Mouse (Mus musculus): ENCODE data around the gene Trak1. TPM values are rescaled to one million over a fixed set of nuclear protein-coding genes. Genes with fewer than 3 reads are reported as not detected.
A peak's percentile ranks its signal among the peaks of the same experiment; 100 is the strongest.

The Trak1 gene
- polyA plus RNA-seq, 1 experiment from 2014 or later = 15.2 TPM

- WGBS = 61% methylated on average over 9 of the region's 9 CpGs
- H3K27me3 ChIP-seq = no peaks in the 10 kb centered on the region
- H3K9me3 ChIP-seq = no peaks in the 10 kb centered on the region
- no peak overlapping the region for H3K4me2 ChIP-seq
- H3K4me1 ChIP-seq (replicated peaks) = peaks cover 70% of the 10 kb centered on the region
- no peak overlapping the region for H3K4me3 ChIP-seq (replicated peaks)
- H3K9ac ChIP-seq (replicated peaks) = no peak overlapping the region
- H3K27ac ChIP-seq = no peak overlapping the region
- ATAC-seq (ENCODE audit: insufficient number of reproducible peaks, insufficient read depth, low FRiP score, low TSS enrichment, low read depth) = no peak
- H3K36me3 ChIP-seq = no peaks in the 10 kb centered on the region
Measured at GRCm38 (mm10) chr9:121351388-121352078, 54.2 kb downstream of the Trak1 start.

GRCm38 (mm10) chr9:121352131-121352606, 54.9 kb downstream of the Trak1 start:
- WGBS = 15% methylated on average over 11 of the region's 11 CpGs
- Histone ChIP-seq H3K9me3 (no peaks in the 10 kb centered on the region), H3K27me3 (no peaks in the 10 kb centered on the region), H3K27ac (no peak overlapping the region), H3K4me1 (replicated peaks) (peaks cover 68% of the 10 kb centered on the region), H3K36me3 (no peaks in the 10 kb centered on the region), H3K4me3 (replicated peaks) (no peak overlapping the region), H3K9ac (replicated peaks) (no peak overlapping the region), H3K4me2 (no peak overlapping the region)
- no peak for ATAC-seq (ENCODE audit: insufficient number of reproducible peaks, insufficient read depth, low FRiP score, low TSS enrichment, low read depth)

GRCm38 (mm10) chr9:121352726-121353125, 55.4 kb downstream of the Trak1 start:
- H3K36me3 ChIP-seq = no peaks in the 10 kb centered on the region
- no peak overlapping the region for H3K9ac ChIP-seq (replicated peaks)
- WGBS = 84% methylated on average over 9 of the region's 9 CpGs
- H3K4me1 ChIP-seq (replicated peaks) = peaks cover 62% of the 10 kb centered on the region
- ATAC-seq (ENCODE audit: insufficient number of reproducible peaks, insufficient read depth, low FRiP score, low TSS enrichment, low read depth) = no peak
- no peak overlapping the region for H3K27ac ChIP-seq
- H3K4me3 ChIP-seq (replicated peaks) = no peak overlapping the region
- no peaks in the 10 kb centered on the region for H3K9me3 ChIP-seq
- H3K27me3 ChIP-seq = no peaks in the 10 kb centered on the region
- H3K4me2 ChIP-seq = no peak overlapping the region

- peak overlapping the region; percentile 82; the same call in 1 of the 2 replicates for H3K27ac ChIP-seq
- 82% methylated on average over 4 of the region's 4 CpGs for WGBS
- H3K27me3 ChIP-seq = no peaks in the 10 kb centered on the region
- H3K9me3 ChIP-seq = no peaks in the 10 kb centered on the region
- H3K4me1 ChIP-seq (replicated peaks) = peaks cover 62% of the 10 kb centered on the region
- H3K4me2 ChIP-seq = no peak overlapping the region
- H3K36me3 ChIP-seq = no peaks in the 10 kb centered on the region
- no peak overlapping the region for H3K9ac ChIP-seq (replicated peaks)
- H3K4me3 ChIP-seq (replicated peaks) = no peak overlapping the region
- ATAC-seq (ENCODE audit: insufficient number of reproducible peaks, insufficient read depth, low FRiP score, low TSS enrichment, low read depth) = no peak
Measured at GRCm38 (mm10) chr9:121354792-121355390, 57.6 kb downstream of the Trak1 start.

GRCm38 (mm10) chr9:121355431-121356141, 58.3 kb downstream of the Trak1 start:
- H3K4me2 ChIP-seq = no peak overlapping the region; the same call in 1 of the 2 replicates
- no peak overlapping the region for H3K4me3 ChIP-seq (replicated peaks)
- H3K4me1 ChIP-seq (replicated peaks) = peaks cover 66% of the 10 kb centered on the region
- H3K27ac ChIP-seq = peak overlapping the region; percentile 82
- no peaks in the 10 kb centered on the region for H3K36me3 ChIP-seq
- H3K9me3 ChIP-seq = no peaks in the 10 kb centered on the region
- WGBS = 57% methylated on average over 9 of the region's 9 CpGs
- no peak overlapping the region for H3K9ac ChIP-seq (replicated peaks)
- ATAC-seq (ENCODE audit: insufficient number of reproducible peaks, insufficient read depth, low FRiP score, low TSS enrichment, low read depth) = no peak
- H3K27me3 ChIP-seq = no peaks in the 10 kb centered on the region

- H3K27me3 ChIP-seq = no peaks in the 10 kb centered on the region
- no peaks in the 10 kb centered on the region for H3K36me3 ChIP-seq
- no peak overlapping the region for H3K4me3 ChIP-seq (replicated peaks)
- H3K9ac ChIP-seq (replicated peaks) = no peak overlapping the region
- no peak for ATAC-seq (ENCODE audit: insufficient number of reproducible peaks, insufficient read depth, low FRiP score, low TSS enrichment, low read depth)
- H3K4me1 ChIP-seq (replicated peaks) = peaks cover 61% of the 10 kb centered on the region
- H3K4me2 ChIP-seq = no peak overlapping the region
- no peaks in the 10 kb centered on the region for H3K9me3 ChIP-seq
- WGBS = 85% methylated on average over 5 of the region's 5 CpGs
- no peak overlapping the region for H3K27ac ChIP-seq
Measured at GRCm38 (mm10) chr9:121357102-121357501, 59.8 kb downstream of the Trak1 start.

GRCm38 (mm10) chr9:121357582-121358275, 60.4 kb downstream of the Trak1 start:
- Histone ChIP-seq H3K27ac (no peak overlapping the region), H3K9me3 (no peaks in the 10 kb centered on the region), H3K4me2 (no peak overlapping the region), H3K4me1 (replicated peaks) (peaks cover 55% of the 10 kb centered on the region), H3K27me3 (no peaks in the 10 kb centered on the region), H3K9ac (replicated peaks) (no peak overlapping the region), H3K36me3 (no peaks in the 10 kb centered on the region), H3K4me3 (replicated peaks) (no peak overlapping the region)
- WGBS = 88% methylated on average over 16 of the region's 16 CpGs
- ATAC-seq (ENCODE audit: insufficient number of reproducible peaks, insufficient read depth, low FRiP score, low TSS enrichment, low read depth) = no peak

GRCm38 (mm10) chr9:121358418-121358817, 61.1 kb downstream of the Trak1 start:
- H3K27ac ChIP-seq = no peak overlapping the region
- H3K4me1 ChIP-seq (replicated peaks) = peaks cover 51% of the 10 kb centered on the region
- H3K4me3 ChIP-seq (replicated peaks) = no peak overlapping the region
- H3K9ac ChIP-seq (replicated peaks) = no peak overlapping the region
- 50% methylated on average over 8 of the region's 8 CpGs for WGBS
- no peaks in the 10 kb centered on the region for H3K27me3 ChIP-seq
- H3K4me2 ChIP-seq = no peak overlapping the region
- no peaks in the 10 kb centered on the region for H3K36me3 ChIP-seq
- no peak for ATAC-seq (ENCODE audit: insufficient number of reproducible peaks, insufficient read depth, low FRiP score, low TSS enrichment, low read depth)
- H3K9me3 ChIP-seq = no peaks in the 10 kb centered on the region

- no peak for ATAC-seq (ENCODE audit: insufficient number of reproducible peaks, insufficient read depth, low FRiP score, low TSS enrichment, low read depth)
- Histone ChIP-seq H3K9me3 (no peaks in the 10 kb centered on the region), H3K36me3 (peaks cover 6% of the 10 kb centered on the region; the same call in 1 of the 2 replicates), H3K4me3 (replicated peaks) (no peak overlapping the region), H3K4me1 (replicated peaks) (peaks cover 51% of the 10 kb centered on the region), H3K27ac (no peak overlapping the region), H3K9ac (replicated peaks) (no peak overlapping the region), H3K27me3 (no peaks in the 10 kb centered on the region), H3K4me2 (no peak overlapping the region)
- WGBS = 80% methylated on average over 3 of the region's 3 CpGs
Measured at GRCm38 (mm10) chr9:121359266-121359972, 62.1 kb downstream of the Trak1 start.

- Histone ChIP-seq H3K27ac (peak overlapping the region; percentile 74; the same call in 1 of the 2 replicates), H3K9ac (replicated peaks) (0 out of 2 replicates have a peak overlapping the region, but pooled peaks have one; percentile 12), H3K9me3 (no peaks in the 10 kb centered on the region), H3K4me3 (replicated peaks) (no peak overlapping the region), H3K4me2 (0 out of 2 replicates have a peak overlapping the region, but pooled peaks have one; percentile 2), H3K27me3 (no peaks in the 10 kb centered on the region), H3K4me1 (replicated peaks) (peaks cover 44% of the 10 kb centered on the region), H3K36me3 (peaks cover 16% of the 10 kb centered on the region; the same call in 1 of the 2 replicates)
- no peak for ATAC-seq (ENCODE audit: insufficient number of reproducible peaks, insufficient read depth, low FRiP score, low TSS enrichment, low read depth)
- 30% methylated on average over 11 of the region's 12 CpGs for WGBS
Measured at GRCm38 (mm10) chr9:121360327-121360954, 63.1 kb downstream of the Trak1 start.

Data from limb, embryonic 12.5 days (tissue).